Mouse (Mus musculus): ENCODE data around the gene Ap5z1. TPM values are rescaled to one million over a fixed set of nuclear protein-coding genes. Genes with fewer than 3 reads are reported as not detected.

The Ap5z1 gene
- polyA plus RNA-seq, 1 experiment from 2014 or later = 8.8 TPM

Other genes with a start within 250 kb of the Ap5z1 start
- gene Foxk1, start 62.4 kb upstream of the Ap5z1 start, polyA plus RNA-seq (2015; fragmentation: Nextera tagmentation; extraction: Ambion mirVana) = 4.0 and 5.7 TPM in 2 replicates
- 0.15 and 0.21 TPM in 2 replicates for gene Papolb, start 66.1 kb downstream of the Ap5z1 start, polyA plus RNA-seq (2015; fragmentation: Nextera tagmentation; extraction: Ambion mirVana)
- 2.6 and 3.5 TPM in 2 replicates for gene Radil, start 87.2 kb downstream of the Ap5z1 start, polyA plus RNA-seq (2015; fragmentation: Nextera tagmentation; extraction: Ambion mirVana)
- 0.35 and 0.59 TPM in 2 replicates for gene Mmd2, start 144.9 kb downstream of the Ap5z1 start, polyA plus RNA-seq (2015; fragmentation: Nextera tagmentation; extraction: Ambion mirVana)
- 40.8 and 44.5 TPM in 2 replicates for gene Wipi2, start 163.8 kb downstream of the Ap5z1 start, polyA plus RNA-seq (2015; fragmentation: Nextera tagmentation; extraction: Ambion mirVana)
- 6.0 and 6.1 TPM in 2 replicates for gene Slc29a4, start 228.6 kb downstream of the Ap5z1 start, polyA plus RNA-seq (2015; fragmentation: Nextera tagmentation; extraction: Ambion mirVana)